Mouse (Mus musculus): ENCODE measurements around the gene Ctbp1. TPM values are rescaled to one million over a fixed set of nuclear protein-coding genes. Genes with fewer than 3 reads are reported as not detected.

Ctbp1 gene
- total and polyA plus RNA-seq, 3 experiments, result 178 to 227 (median 213) TPM

GRCm38 (mm10) chr5:33239111-33239714 lies 35.6 kb downstream of the Ctbp1 start:
- no peak overlapping the region for H3K4me3 ChIP-seq
- intact Hi-C loops (cut with DNase I), result no loop called here
- no peak for DNase-seq
- no peaks in the 10 kb centered on the region for H3K27me3 ChIP-seq (ENCODE audit: control insufficient read depth, insufficient read depth, low read length)
- WGBS, result 71% methylated on average over 3 of the region's 3 CpGs
- H3K36me3 ChIP-seq (ENCODE audit: control insufficient read depth, insufficient read depth, low read length), result no peaks in the 10 kb centered on the region
- no peak overlapping the region for H3K9ac ChIP-seq (ENCODE audit: low read depth, low read length)
- H3K4me1 ChIP-seq (ENCODE audit: control insufficient read depth, insufficient read depth, low read length), result peaks cover 2% of the 10 kb centered on the region
- H3K79me2 ChIP-seq (replicated peaks; ENCODE audit: control insufficient read depth, insufficient read depth, low read length), result no peaks in the 10 kb centered on the region
- TF ChIP-seq CTCF (IDR thresholded peaks at IDR 0.05) (no peak), POLR2A (IDR thresholded peaks at IDR 0.05; ENCODE audit: insufficient read depth, low read depth, low read length) (no peak), EP300 (IDR thresholded peaks at IDR 0.05; ENCODE audit: insufficient read depth, low read depth, low read length) (no peak)
- H3K27ac ChIP-seq, result no peak overlapping the region; the same call in 1 of the 2 replicates

- Histone ChIP-seq H3K36me3 (ENCODE audit: control insufficient read depth, insufficient read depth, low read length) (no peaks in the 10 kb centered on the region), H3K27me3 (ENCODE audit: control insufficient read depth, insufficient read depth, low read length) (no peaks in the 10 kb centered on the region), H3K9ac (ENCODE audit: low read depth, low read length) (no peak overlapping the region), H3K4me1 (ENCODE audit: control insufficient read depth, insufficient read depth, low read length) (peaks cover 1% of the 10 kb centered on the region), H3K27ac (no peak overlapping the region), H3K4me3 (no peak overlapping the region), H3K79me2 (replicated peaks; ENCODE audit: control insufficient read depth, insufficient read depth, low read length) (no peaks in the 10 kb centered on the region)
- intact Hi-C loops (cut with DNase I), result no loop called here
- WGBS, result 56% methylated on average over 3 of the region's 3 CpGs
- no peak for DNase-seq
- TF ChIP-seq EP300 (IDR thresholded peaks at IDR 0.05; ENCODE audit: insufficient read depth, low read depth, low read length), result no peak
- TF ChIP-seq CTCF (IDR thresholded peaks at IDR 0.05), result no peak
- TF ChIP-seq POLR2A (IDR thresholded peaks at IDR 0.05; ENCODE audit: insufficient read depth, low read depth, low read length), result no peak
These were observed 36.5 kb downstream of the Ctbp1 start for GRCm38 (mm10) chr5:33238256-33238645.

DNA sequence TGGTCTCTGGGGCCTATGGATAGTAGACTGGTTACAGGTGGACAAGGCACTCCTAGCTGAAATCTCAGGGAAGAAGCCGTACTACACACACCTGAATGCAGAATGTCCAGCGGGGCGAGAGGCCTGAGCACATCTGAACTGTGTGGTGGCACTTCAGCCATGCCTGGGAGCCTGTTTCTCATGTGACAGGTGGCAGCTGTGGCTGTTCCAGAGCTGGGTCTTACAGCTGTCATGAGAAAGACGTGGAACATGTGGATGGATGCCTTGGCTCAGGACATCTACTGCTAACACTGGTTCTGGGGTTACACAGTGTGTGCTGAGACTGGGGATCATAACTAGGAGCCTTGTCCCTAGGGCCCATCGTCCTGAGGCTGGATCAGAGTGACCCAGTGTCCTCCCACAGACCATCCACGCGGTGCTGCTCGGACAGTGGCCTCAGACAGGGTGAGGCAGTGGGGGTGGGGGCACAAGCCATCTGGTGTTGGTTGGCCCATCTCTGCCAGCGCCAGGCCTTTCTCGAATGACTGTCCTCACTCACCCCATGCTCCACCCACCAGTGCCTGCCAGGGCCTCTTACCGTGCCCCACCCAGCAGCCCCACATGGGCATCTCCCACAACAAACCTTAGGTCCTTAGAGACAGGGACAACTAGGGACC lies 37.1 kb downstream of the Ctbp1 start:
- H3K79me2 ChIP-seq (replicated peaks; ENCODE audit: control insufficient read depth, insufficient read depth, low read length), result no peaks in the 10 kb centered on the region
- intact Hi-C loops (cut with DNase I), result no loop called here
- H3K9ac ChIP-seq (ENCODE audit: low read depth, low read length), result no peak overlapping the region
- 67% methylated on average over 11 of the region's 11 CpGs for WGBS
- no peak overlapping the region for H3K4me3 ChIP-seq
- peak in 1 of 2 experiments; percentile 30 for DNase-seq
- peaks cover 1% of the 10 kb centered on the region for H3K4me1 ChIP-seq (ENCODE audit: control insufficient read depth, insufficient read depth, low read length)
- TF ChIP-seq EP300 (IDR thresholded peaks at IDR 0.05; ENCODE audit: insufficient read depth, low read depth, low read length), result no peak
- no peak for TF ChIP-seq POLR2A (IDR thresholded peaks at IDR 0.05; ENCODE audit: insufficient read depth, low read depth, low read length)
- TF ChIP-seq CTCF (IDR thresholded peaks at IDR 0.05), result no peak
- no peak overlapping the region for H3K27ac ChIP-seq
- H3K36me3 ChIP-seq (ENCODE audit: control insufficient read depth, insufficient read depth, low read length), result no peaks in the 10 kb centered on the region
- no peaks in the 10 kb centered on the region for H3K27me3 ChIP-seq (ENCODE audit: control insufficient read depth, insufficient read depth, low read length)

DNA sequence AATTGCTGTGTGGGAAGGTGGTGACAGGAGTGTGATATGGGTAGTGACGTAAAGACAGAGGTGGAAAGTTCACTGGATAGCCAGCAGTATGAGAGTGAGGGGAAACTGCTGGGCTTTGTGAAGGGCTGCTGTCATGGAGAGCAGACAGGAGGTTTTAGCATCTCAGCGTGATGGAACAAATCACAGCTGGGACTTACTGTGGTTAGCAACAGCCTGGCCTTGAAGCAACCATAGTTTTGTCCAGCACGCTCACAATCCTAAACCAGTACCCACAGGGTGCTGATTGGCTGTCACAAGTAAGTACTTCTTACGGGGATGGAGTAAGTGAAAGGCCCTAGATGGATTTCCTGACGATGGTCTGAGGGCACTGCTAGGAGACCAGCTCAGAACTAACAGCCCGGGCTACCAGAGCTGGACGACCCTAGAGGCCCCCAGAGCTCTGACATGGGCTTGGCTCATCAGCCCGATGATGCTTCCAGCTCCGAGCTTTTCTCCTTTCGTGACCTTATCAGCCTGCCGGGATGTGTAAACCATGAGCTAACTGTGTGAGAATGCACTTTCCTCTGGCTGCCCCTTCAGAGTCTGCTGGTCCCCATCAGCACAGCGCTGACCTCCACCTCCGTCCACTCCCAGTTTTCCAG lies 40.3 kb downstream of the Ctbp1 start:
- Histone ChIP-seq H3K4me3 (no peak overlapping the region), H3K79me2 (replicated peaks; ENCODE audit: control insufficient read depth, insufficient read depth, low read length) (no peaks in the 10 kb centered on the region), H3K27ac (peak overlapping the region; percentile 31), H3K27me3 (ENCODE audit: control insufficient read depth, insufficient read depth, low read length) (no peaks in the 10 kb centered on the region), H3K9ac (ENCODE audit: low read depth, low read length) (no peak overlapping the region), H3K36me3 (ENCODE audit: control insufficient read depth, insufficient read depth, low read length) (no peaks in the 10 kb centered on the region), H3K4me1 (ENCODE audit: control insufficient read depth, insufficient read depth, low read length) (peaks cover 4% of the 10 kb centered on the region)
- DNase-seq, result peak; percentile 55 to 77
- no peak for TF ChIP-seq CTCF (IDR thresholded peaks at IDR 0.05)
- TF ChIP-seq POLR2A (IDR thresholded peaks at IDR 0.05; ENCODE audit: insufficient read depth, low read depth, low read length), result no peak
- no peak for TF ChIP-seq EP300 (IDR thresholded peaks at IDR 0.05; ENCODE audit: insufficient read depth, low read depth, low read length)
- WGBS, result 19% methylated on average over 13 of the region's 13 CpGs
- intact Hi-C loops (cut with DNase I), result no loop called here

GRCm38 (mm10) chr5:33232791-33233190 lies 42.0 kb downstream of the Ctbp1 start:
- Histone ChIP-seq H3K4me1 (ENCODE audit: control insufficient read depth, insufficient read depth, low read length) (peaks cover 9% of the 10 kb centered on the region), H3K4me3 (no peak overlapping the region), H3K27ac (no peak overlapping the region), H3K36me3 (ENCODE audit: control insufficient read depth, insufficient read depth, low read length) (no peaks in the 10 kb centered on the region), H3K27me3 (ENCODE audit: control insufficient read depth, insufficient read depth, low read length) (no peaks in the 10 kb centered on the region), H3K9ac (ENCODE audit: low read depth, low read length) (no peak overlapping the region), H3K79me2 (replicated peaks; ENCODE audit: control insufficient read depth, insufficient read depth, low read length) (no peaks in the 10 kb centered on the region)
- 71% methylated on average over 5 of the region's 5 CpGs for WGBS
- intact Hi-C loops (cut with DNase I), result no loop called here
- no peak for DNase-seq
- TF ChIP-seq EP300 (IDR thresholded peaks at IDR 0.05; ENCODE audit: insufficient read depth, low read depth, low read length) (no peak), CTCF (IDR thresholded peaks at IDR 0.05) (no peak), POLR2A (IDR thresholded peaks at IDR 0.05; ENCODE audit: insufficient read depth, low read depth, low read length) (no peak)

DNA sequence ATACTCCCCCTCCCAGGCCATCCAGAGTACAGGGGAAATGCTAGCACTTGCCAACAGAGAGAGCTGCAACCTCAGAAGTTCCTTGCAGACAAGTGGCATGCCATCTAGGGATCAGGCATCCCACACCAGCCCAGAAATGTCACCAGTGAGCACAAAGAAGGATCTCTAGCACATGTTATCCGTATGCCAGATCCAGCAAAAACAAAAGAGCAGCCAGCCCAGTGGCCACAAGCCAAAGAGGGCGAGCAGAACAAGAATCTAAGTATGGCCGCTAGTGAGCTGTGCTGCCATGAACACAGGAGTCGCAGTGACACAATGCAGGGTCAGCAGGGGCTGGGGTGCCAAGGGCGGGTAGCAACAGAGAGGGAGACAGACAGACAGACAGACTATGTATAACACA lies 44.5 kb downstream of the Ctbp1 start:
- H3K4me3 ChIP-seq, result no peak overlapping the region
- H3K9ac ChIP-seq (ENCODE audit: low read depth, low read length), result no peak overlapping the region
- 31% methylated on average over 5 of the region's 5 CpGs for WGBS
- no peak overlapping the region for H3K27ac ChIP-seq
- intact Hi-C loops (cut with DNase I), result no loop called here
- H3K79me2 ChIP-seq (replicated peaks; ENCODE audit: control insufficient read depth, insufficient read depth, low read length), result no peaks in the 10 kb centered on the region
- TF ChIP-seq EP300 (IDR thresholded peaks at IDR 0.05; ENCODE audit: insufficient read depth, low read depth, low read length) (no peak), POLR2A (IDR thresholded peaks at IDR 0.05; ENCODE audit: insufficient read depth, low read depth, low read length) (no peak), CTCF (IDR thresholded peaks at IDR 0.05) (no peak)
- H3K36me3 ChIP-seq (ENCODE audit: control insufficient read depth, insufficient read depth, low read length), result no peaks in the 10 kb centered on the region
- H3K4me1 ChIP-seq (ENCODE audit: control insufficient read depth, insufficient read depth, low read length), result peaks cover 9% of the 10 kb centered on the region
- H3K27me3 ChIP-seq (ENCODE audit: control insufficient read depth, insufficient read depth, low read length), result no peaks in the 10 kb centered on the region
- peak in 1 of 2 experiments; percentile 44 for DNase-seq

Data from heart, adult 2 months (tissue).